Mouse (Mus musculus): ENCODE data around the gene Slc2a9. TPM values are rescaled to one million over a fixed set of nuclear protein-coding genes. Genes with fewer than 3 reads are reported as not detected.

The Slc2a9 gene
- total and polyA plus RNA-seq, 3 experiments = 1.3 to 1.6 (median 1.6) TPM

GRCm38 (mm10) chr5:38500043-38500442 lies 2.9 kb downstream of the Slc2a9 start:
- H3K27me3 ChIP-seq (ENCODE audit: control insufficient read depth, insufficient read depth, low read length) = no peaks in the 10 kb centered on the region; the same call in 1 of the 2 replicates
- WGBS = 91% methylated on average over 8 of the region's 8 CpGs
- no peaks in the 10 kb centered on the region for H3K4me1 ChIP-seq (ENCODE audit: control insufficient read depth, insufficient read depth, low read length)
- H3K9ac ChIP-seq (ENCODE audit: low read depth, low read length) = no peak overlapping the region
- H3K27ac ChIP-seq = no peak overlapping the region
- no peak for TF ChIP-seq EP300 (IDR thresholded peaks at IDR 0.05; ENCODE audit: insufficient read depth, low read depth, low read length)
- no peak for TF ChIP-seq POLR2A (IDR thresholded peaks at IDR 0.05; ENCODE audit: insufficient read depth, low read depth, low read length)
- no peak for TF ChIP-seq CTCF (IDR thresholded peaks at IDR 0.05)
- no peaks in the 10 kb centered on the region for H3K79me2 ChIP-seq (replicated peaks; ENCODE audit: control insufficient read depth, insufficient read depth, low read length)
- intact Hi-C loops (cut with DNase I) = no loop called here
- H3K4me3 ChIP-seq = no peak overlapping the region
- no peak for DNase-seq
- no peaks in the 10 kb centered on the region for H3K36me3 ChIP-seq (ENCODE audit: control insufficient read depth, insufficient read depth, low read length)

GRCm38 (mm10) chr5:38499316-38499811 lies 3.6 kb downstream of the Slc2a9 start:
- WGBS = 80% methylated on average over 7 of the region's 7 CpGs
- Histone ChIP-seq H3K9ac (ENCODE audit: low read depth, low read length) (no peak overlapping the region), H3K27me3 (ENCODE audit: control insufficient read depth, insufficient read depth, low read length) (no peaks in the 10 kb centered on the region; the same call in 1 of the 2 replicates), H3K36me3 (ENCODE audit: control insufficient read depth, insufficient read depth, low read length) (no peaks in the 10 kb centered on the region), H3K79me2 (replicated peaks; ENCODE audit: control insufficient read depth, insufficient read depth, low read length) (no peaks in the 10 kb centered on the region), H3K27ac (no peak overlapping the region), H3K4me1 (ENCODE audit: control insufficient read depth, insufficient read depth, low read length) (no peaks in the 10 kb centered on the region), H3K4me3 (no peak overlapping the region)
- no peak for TF ChIP-seq POLR2A (IDR thresholded peaks at IDR 0.05; ENCODE audit: insufficient read depth, low read depth, low read length)
- no peak for TF ChIP-seq CTCF (IDR thresholded peaks at IDR 0.05)
- TF ChIP-seq EP300 (IDR thresholded peaks at IDR 0.05; ENCODE audit: insufficient read depth, low read depth, low read length) = no peak
- intact Hi-C loops (cut with DNase I) = no loop called here
- no peak for DNase-seq

GRCm38 (mm10) chr5:38498479-38498878 lies 4.5 kb downstream of the Slc2a9 start:
- Histone ChIP-seq H3K4me1 (ENCODE audit: control insufficient read depth, insufficient read depth, low read length) (no peaks in the 10 kb centered on the region), H3K9ac (ENCODE audit: low read depth, low read length) (no peak overlapping the region), H3K36me3 (ENCODE audit: control insufficient read depth, insufficient read depth, low read length) (no peaks in the 10 kb centered on the region), H3K79me2 (replicated peaks; ENCODE audit: control insufficient read depth, insufficient read depth, low read length) (no peaks in the 10 kb centered on the region), H3K27ac (no peak overlapping the region), H3K4me3 (no peak overlapping the region), H3K27me3 (ENCODE audit: control insufficient read depth, insufficient read depth, low read length) (no peaks in the 10 kb centered on the region)
- no peak for TF ChIP-seq EP300 (IDR thresholded peaks at IDR 0.05; ENCODE audit: insufficient read depth, low read depth, low read length)
- no peak for TF ChIP-seq CTCF (IDR thresholded peaks at IDR 0.05)
- no peak for TF ChIP-seq POLR2A (IDR thresholded peaks at IDR 0.05; ENCODE audit: insufficient read depth, low read depth, low read length)
- intact Hi-C loops (cut with DNase I) = no loop called here
- 20% methylated on average over 5 of the region's 5 CpGs for WGBS
- DNase-seq = no peak

- Histone ChIP-seq H3K36me3 (ENCODE audit: control insufficient read depth, insufficient read depth, low read length) (no peaks in the 10 kb centered on the region), H3K79me2 (replicated peaks; ENCODE audit: control insufficient read depth, insufficient read depth, low read length) (no peaks in the 10 kb centered on the region), H3K4me1 (ENCODE audit: control insufficient read depth, insufficient read depth, low read length) (no peaks in the 10 kb centered on the region), H3K4me3 (no peak overlapping the region), H3K27ac (no peak overlapping the region), H3K9ac (ENCODE audit: low read depth, low read length) (no peak overlapping the region), H3K27me3 (ENCODE audit: control insufficient read depth, insufficient read depth, low read length) (no peaks in the 10 kb centered on the region)
- 70% methylated on average over 8 of the region's 8 CpGs for WGBS
- no peak for TF ChIP-seq POLR2A (IDR thresholded peaks at IDR 0.05; ENCODE audit: insufficient read depth, low read depth, low read length)
- no peak for TF ChIP-seq CTCF (IDR thresholded peaks at IDR 0.05)
- TF ChIP-seq EP300 (IDR thresholded peaks at IDR 0.05; ENCODE audit: insufficient read depth, low read depth, low read length) = no peak
- intact Hi-C loops (cut with DNase I) = no loop called here
- DNase-seq = no peak
Measured at GRCm38 (mm10) chr5:38496491-38497057, 6.4 kb downstream of the Slc2a9 start.

- H3K36me3 ChIP-seq (ENCODE audit: control insufficient read depth, insufficient read depth, low read length) = no peaks in the 10 kb centered on the region
- H3K4me1 ChIP-seq (ENCODE audit: control insufficient read depth, insufficient read depth, low read length) = no peaks in the 10 kb centered on the region
- no peak overlapping the region for H3K9ac ChIP-seq (ENCODE audit: low read depth, low read length)
- 64% methylated on average over 6 of the region's 6 CpGs for WGBS
- no peak overlapping the region for H3K27ac ChIP-seq
- intact Hi-C loops (cut with DNase I) = no loop called here
- H3K27me3 ChIP-seq (ENCODE audit: control insufficient read depth, insufficient read depth, low read length) = no peaks in the 10 kb centered on the region
- H3K4me3 ChIP-seq = no peak overlapping the region
- TF ChIP-seq CTCF (IDR thresholded peaks at IDR 0.05) = no peak
- TF ChIP-seq EP300 (IDR thresholded peaks at IDR 0.05; ENCODE audit: insufficient read depth, low read depth, low read length) = no peak
- TF ChIP-seq POLR2A (IDR thresholded peaks at IDR 0.05; ENCODE audit: insufficient read depth, low read depth, low read length) = no peak
- no peaks in the 10 kb centered on the region for H3K79me2 ChIP-seq (replicated peaks; ENCODE audit: control insufficient read depth, insufficient read depth, low read length)
- DNase-seq = no peak
Measured at GRCm38 (mm10) chr5:38493890-38494289, 9.1 kb downstream of the Slc2a9 start.

- Histone ChIP-seq H3K27me3 (ENCODE audit: control insufficient read depth, insufficient read depth, low read length) (no peaks in the 10 kb centered on the region; the same call in 1 of the 2 replicates), H3K79me2 (replicated peaks; ENCODE audit: control insufficient read depth, insufficient read depth, low read length) (no peaks in the 10 kb centered on the region), H3K4me1 (ENCODE audit: control insufficient read depth, insufficient read depth, low read length) (no peaks in the 10 kb centered on the region), H3K36me3 (ENCODE audit: control insufficient read depth, insufficient read depth, low read length) (no peaks in the 10 kb centered on the region), H3K4me3 (no peak overlapping the region), H3K27ac (no peak overlapping the region), H3K9ac (ENCODE audit: low read depth, low read length) (no peak overlapping the region)
- DNase-seq = no peak
- TF ChIP-seq CTCF (IDR thresholded peaks at IDR 0.05) (no peak), POLR2A (IDR thresholded peaks at IDR 0.05; ENCODE audit: insufficient read depth, low read depth, low read length) (no peak), EP300 (IDR thresholded peaks at IDR 0.05; ENCODE audit: insufficient read depth, low read depth, low read length) (no peak)
- intact Hi-C loops (cut with DNase I) = no loop called here
- WGBS = 83% methylated on average over 8 of the region's 8 CpGs
Measured at GRCm38 (mm10) chr5:38491763-38492162, 11.2 kb downstream of the Slc2a9 start.

All from heart, adult 2 months (tissue).